Mouse (Mus musculus) heart, adult 11 months (tissue): ENCODE results near the gene Artn.

Source experiments
- DNase-seq: peaks from one replicate; pipeline ENCODE4 v3.0.0; 2022

Gene Artn

GRCm38 (mm10) chr4:117929391-117929881, at the start of gene Artn:
TSS of gene Artn (minus strand) at chr4:117929763.
- DNase-seq, result no peak

GRCm38 (mm10) chr4:117979181-117979580, 49.6 kb upstream of the Artn start:
- no peak for DNase-seq

GRCm38 (mm10) chr4:117978282-117978681, 48.7 kb upstream of the Artn start:
- no peak for DNase-seq

- DNase-seq, result no peak
These were observed 48.3 kb upstream of the Artn start for GRCm38 (mm10) chr4:117977841-117978240.

- DNase-seq, result no peak
These were observed 47.8 kb upstream of the Artn start for GRCm38 (mm10) chr4:117977371-117977770.

- DNase-seq, result peak; percentile 81
These were observed 46.3 kb upstream of the Artn start for GRCm38 (mm10) chr4:117975820-117976219.

- DNase-seq, result no peak
These were observed 45.2 kb upstream of the Artn start for GRCm38 (mm10) chr4:117974719-117975118.

GRCm38 (mm10) chr4:117972999-117973398, 43.4 kb upstream of the Artn start:
- no peak for DNase-seq

GRCm38 (mm10) chr4:117964346-117965025, 34.9 kb upstream of the Artn start:
- no peak for DNase-seq

GRCm38 (mm10) chr4:117957492-117957891, 27.9 kb upstream of the Artn start:
- no peak for DNase-seq

GRCm38 (mm10) chr4:117947493-117947892, 17.9 kb upstream of the Artn start:
- no peak for DNase-seq

- no peak for DNase-seq
These were observed 17.2 kb upstream of the Artn start for GRCm38 (mm10) chr4:117946639-117947305.

GRCm38 (mm10) chr4:117943317-117943716, 13.8 kb upstream of the Artn start:
- DNase-seq, result no peak

- DNase-seq, result no peak
These were observed 7.4 kb upstream of the Artn start for GRCm38 (mm10) chr4:117936964-117937363.

- no peak for DNase-seq
These were observed 4.5 kb upstream of the Artn start for GRCm38 (mm10) chr4:117934081-117934480.

GRCm38 (mm10) chr4:117933248-117933647, 3.7 kb upstream of the Artn start:
- DNase-seq, result no peak

- peak; percentile 94 for DNase-seq
These were observed 793 bp downstream of the Artn start for GRCm38 (mm10) chr4:117928699-117929241.

GRCm38 (mm10) chr4:117928234-117928633, 1.3 kb downstream of the Artn start:
- DNase-seq, result no peak

GRCm38 (mm10) chr4:117926545-117927482, 2.7 kb downstream of the Artn start:
- no peak for DNase-seq

GRCm38 (mm10) chr4:117924916-117925315, 4.6 kb downstream of the Artn start:
- no peak for DNase-seq

- no peak for DNase-seq
These were observed 6.1 kb downstream of the Artn start for GRCm38 (mm10) chr4:117923450-117923849.

- no peak for DNase-seq
These were observed 8.2 kb downstream of the Artn start for GRCm38 (mm10) chr4:117921358-117921757.

GRCm38 (mm10) chr4:117918762-117919161, 10.8 kb downstream of the Artn start:
- DNase-seq, result no peak
